Mouse (Mus musculus) kidney, adult 2 months (tissue): ENCODE results near the gene Kif28. TPM values are rescaled to one million over a fixed set of nuclear protein-coding genes. Genes with fewer than 3 reads are reported as not detected.

Experiments
- DNase-seq: peaks from one replicate; pipeline ENCODE4 v3.0.0; 2021
- H3K27ac ChIP-seq: fragments of 200-500 bp; 2 replicates; pipeline ENCODE4 v1.5.1; 2012; ENCODE audit warnings: low read depth, low read length, control low read depth, inconsistent platforms; ENCODE audit not compliant: insufficient read depth
- H3K27me3 ChIP-seq: fragments of 200-500 bp; replicated peaks from 2 replicates; pipeline ENCODE4 v1.6.1; 2012; ENCODE audit warnings: mild to moderate bottlenecking, moderate library complexity, low read length, inconsistent platforms; ENCODE audit not compliant: control insufficient read depth, insufficient read depth
- H3K36me3 ChIP-seq: fragments of 200-500 bp; 2 replicates; pipeline ENCODE4 v1.6.1; 2012; ENCODE audit warnings: mild to moderate bottlenecking, moderate library complexity, low read length, inconsistent platforms; ENCODE audit not compliant: control insufficient read depth, insufficient read depth
- H3K4me1 ChIP-seq: fragments of 200-500 bp; 2 replicates; pipeline ENCODE4 v1.6.1; 2011; ENCODE audit warnings: low read length; ENCODE audit not compliant: control insufficient read depth, insufficient read depth
- H3K4me3 ChIP-seq: fragments of 200-500 bp; 2 replicates; pipeline ENCODE4 v1.5.1; 2011; ENCODE audit warnings: mild to moderate bottlenecking, low read depth, low read length, control low read depth; ENCODE audit not compliant: insufficient read depth
- CTCF ChIP-seq: fragments of 200-500 bp; conservative IDR thresholded peaks from 2 replicates; pipeline ENCODE4 v1.5.1; 2011; ENCODE audit warnings: low read depth, mild to moderate bottlenecking, control low read depth, low read length, moderate library complexity, mixed read lengths; ENCODE audit not compliant: insufficient read depth, insufficient read length
- POLR2A ChIP-seq: fragments of 200-500 bp; IDR thresholded peaks from one replicate; pipeline ENCODE4 v1.6.1; 2011; ENCODE audit warnings: low read depth, low read length, control low read depth
- WGBS: fragments of 180-500 bp; shearing (Covaris S2); methylation state at CpG from one replicate; pipeline ENCODE4 v1.1.7; 2018; 5-methylcytosine and 5-hydroxymethylcytosine counted together
- polyA plus RNA-seq: library from polyadenylated mRNA; depleted of rRNA; stranded (reverse); fragments of >200 nt; gene quantifications from 2 replicates; pipeline ENCODE4 v1.2.3, GENCODE M21; 2012

Kif28 gene
- polyA plus RNA-seq, 1 experiment: not detected

- 52% methylated on average over 3 of the region's 3 CpGs for WGBS
- no peak for TF ChIP-seq CTCF
- no peak for TF ChIP-seq POLR2A
- no peak for DNase-seq
- Histone ChIP-seq H3K4me1 (no peaks in the 10 kb centered on the region), H3K36me3 (no peaks in the 10 kb centered on the region), H3K27ac (no peak overlapping the region), H3K4me3 (no peak overlapping the region), H3K27me3 (no peaks in the 10 kb centered on the region)
These were observed 40.9 kb downstream of the Kif28 start for GRCm38 (mm10) chr1:179704150-179704549.

- H3K36me3 ChIP-seq: no peaks in the 10 kb centered on the region; the same call in 1 of the 2 replicates
- H3K27ac ChIP-seq: no peak overlapping the region
- H3K27me3 ChIP-seq: no peaks in the 10 kb centered on the region
- H3K4me3 ChIP-seq: no peak overlapping the region
- no peaks in the 10 kb centered on the region for H3K4me1 ChIP-seq
- TF ChIP-seq POLR2A (no peak), CTCF (no peak)
- 73% methylated on average over 6 of the region's 6 CpGs for WGBS
- DNase-seq: no peak
These were observed 55.6 kb downstream of the Kif28 start for GRCm38 (mm10) chr1:179689479-179689878.

GRCm38 (mm10) chr1:179688914-179689313 lies 56.2 kb downstream of the Kif28 start:
- 89% methylated on average over 5 of the region's 5 CpGs for WGBS
- no peak overlapping the region for H3K27ac ChIP-seq
- H3K36me3 ChIP-seq: no peaks in the 10 kb centered on the region; the same call in 1 of the 2 replicates
- no peak for DNase-seq
- no peaks in the 10 kb centered on the region for H3K27me3 ChIP-seq
- no peak for TF ChIP-seq CTCF
- TF ChIP-seq POLR2A: no peak
- no peaks in the 10 kb centered on the region for H3K4me1 ChIP-seq
- no peak overlapping the region for H3K4me3 ChIP-seq

DNA sequence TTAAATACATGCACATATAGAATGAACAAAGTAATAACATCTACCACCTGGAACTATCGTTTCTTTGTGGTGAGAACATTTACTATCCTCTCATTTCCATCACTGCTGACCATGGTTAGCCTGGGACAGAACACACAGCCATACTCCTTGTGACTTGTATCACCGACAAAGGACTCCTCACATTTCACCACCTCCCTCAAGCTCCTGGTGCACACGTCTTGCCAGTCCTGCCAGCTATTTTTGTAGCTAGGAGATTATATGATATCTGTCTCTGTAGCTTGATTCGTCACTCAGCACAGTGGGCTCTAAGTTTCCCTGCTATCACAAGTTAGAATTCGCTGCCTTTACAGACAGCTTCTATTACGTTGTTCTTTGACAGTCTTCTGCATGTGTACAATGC lies 56.7 kb downstream of the Kif28 start:
- DNase-seq: no peak
- 84% methylated on average over 6 of the region's 6 CpGs for WGBS
- Histone ChIP-seq H3K4me1 (no peaks in the 10 kb centered on the region), H3K4me3 (no peak overlapping the region), H3K27me3 (no peaks in the 10 kb centered on the region), H3K27ac (no peak overlapping the region), H3K36me3 (no peaks in the 10 kb centered on the region; the same call in 1 of the 2 replicates)
- TF ChIP-seq CTCF (no peak), POLR2A (no peak)

DNA sequence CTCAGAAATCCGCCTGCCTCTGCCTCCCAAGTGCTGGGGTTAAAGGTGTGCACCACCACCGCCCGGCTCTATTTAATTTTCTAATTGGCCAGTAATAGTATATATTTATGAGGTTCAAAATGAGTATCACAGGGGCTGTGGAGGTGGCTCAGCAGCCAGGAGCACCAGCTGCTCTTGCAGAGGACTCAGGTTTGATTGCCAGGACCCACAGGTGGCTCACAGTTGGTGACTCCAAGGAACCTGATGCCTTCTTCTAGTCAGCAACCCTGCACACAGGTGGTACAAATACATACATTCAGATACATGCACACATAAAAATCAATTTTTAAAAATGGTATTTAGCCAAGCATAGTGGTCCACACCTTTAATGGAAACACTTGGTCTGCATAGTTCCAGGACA lies 57.1 kb downstream of the Kif28 start:
- no peaks in the 10 kb centered on the region for H3K27me3 ChIP-seq
- WGBS: 92% methylated on average over 3 of the region's 3 CpGs
- H3K4me1 ChIP-seq: no peaks in the 10 kb centered on the region
- no peak overlapping the region for H3K27ac ChIP-seq
- no peak for DNase-seq
- H3K36me3 ChIP-seq: no peaks in the 10 kb centered on the region; the same call in 1 of the 2 replicates
- TF ChIP-seq CTCF (no peak), POLR2A (no peak)
- H3K4me3 ChIP-seq: no peak overlapping the region

DNA sequence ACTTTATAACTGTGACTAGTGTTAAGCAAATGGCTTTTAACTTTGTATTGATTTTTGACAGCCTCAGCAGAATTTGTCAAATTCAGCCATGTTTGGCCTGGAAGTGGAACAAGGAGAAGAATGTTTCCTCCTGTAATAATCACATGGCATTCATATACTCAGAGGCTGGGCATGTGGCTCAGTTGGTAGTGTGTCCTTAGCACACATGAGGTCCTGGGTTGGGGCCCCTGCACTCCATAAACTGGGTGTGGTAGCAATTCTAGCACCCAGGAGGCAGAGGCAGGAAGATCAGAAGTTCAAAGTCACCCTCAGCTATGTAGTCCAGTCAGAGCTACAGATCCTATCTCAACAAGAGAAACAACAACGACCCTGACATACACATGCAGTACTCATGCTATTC lies 57.8 kb downstream of the Kif28 start:
- whole genome bisulfite sequencing: 80% methylated on average over 1 of the region's 1 CpGs
- TF ChIP-seq POLR2A: no peak
- TF ChIP-seq CTCF: no peak
- no peaks in the 10 kb centered on the region; the same call in 1 of the 2 replicates for H3K36me3 ChIP-seq
- no peak overlapping the region for H3K4me3 ChIP-seq
- no peak overlapping the region for H3K27ac ChIP-seq
- no peaks in the 10 kb centered on the region for H3K4me1 ChIP-seq
- no peak for DNase-seq
- no peaks in the 10 kb centered on the region for H3K27me3 ChIP-seq

- no peak overlapping the region for H3K27ac ChIP-seq
- no peak for DNase-seq
- 84% methylated on average over 5 of the region's 5 CpGs for WGBS
- no peaks in the 10 kb centered on the region for H3K27me3 ChIP-seq
- no peaks in the 10 kb centered on the region; the same call in 1 of the 2 replicates for H3K36me3 ChIP-seq
- TF ChIP-seq POLR2A (no peak), CTCF (no peak)
- no peak overlapping the region for H3K4me3 ChIP-seq
- H3K4me1 ChIP-seq: no peaks in the 10 kb centered on the region
These were observed 58.3 kb downstream of the Kif28 start for GRCm38 (mm10) chr1:179686781-179687180.
